Mouse (Mus musculus) myocyte (in vitro differentiated cells): ENCODE measurements around the gene Elovl6. TPM values are rescaled to one million over a fixed set of nuclear protein-coding genes. Genes with fewer than 3 reads are reported as not detected.

ENCODE experiments used
- H3K27me3 ChIP-seq: one replicate; pipeline ENCODE4 v1.6.1; 2011; ENCODE audit not compliant: control insufficient read depth, insufficient read depth, insufficient read length
- H3K36me3 ChIP-seq: one replicate; pipeline ENCODE4 v1.6.1; 2011; ENCODE audit not compliant: control insufficient read depth, insufficient read depth
- H3K4me2 ChIP-seq: one replicate; pipeline ENCODE4 v1.6.1; 2011; ENCODE audit warnings: low read depth, control low read depth
- H3K4me3 ChIP-seq: one replicate; pipeline ENCODE4 v1.5.1; 2011; ENCODE audit warnings: mild to moderate bottlenecking, control low read depth, moderate library complexity
- H3K79me2 ChIP-seq: one replicate; pipeline ENCODE4 v1.6.1; 2011; ENCODE audit not compliant: control insufficient read depth, insufficient read depth
- H3ac ChIP-seq: one replicate; pipeline ENCODE4 v1.6.1; 2011; ENCODE audit not compliant: control insufficient read depth, insufficient read length
- CEBPB ChIP-seq: IDR thresholded peaks from 2 replicates; pipeline ENCODE4 v1.6.1; 2011; ENCODE audit warnings: mild to moderate bottlenecking, moderate library complexity; ENCODE audit not compliant: poor library complexity, insufficient read depth, severe bottlenecking
- E2F4 ChIP-seq: IDR thresholded peaks from one replicate; pipeline ENCODE4 v1.6.1; 2011; ENCODE audit warnings: mild to moderate bottlenecking, control low read depth, moderate library complexity; ENCODE audit not compliant: insufficient read depth
- MAX ChIP-seq: IDR thresholded peaks from one replicate; pipeline ENCODE4 v1.6.1; 2011; ENCODE audit warnings: low read depth, mild to moderate bottlenecking, control low read depth
- MYOD1 ChIP-seq, 3 experiments: IDR thresholded peaks; one replicate each; pipeline ENCODE4 v1.6.1; 2011; ENCODE audit warnings: control low read depth in 2 of 3, low read depth in 2 of 3, mild to moderate bottlenecking in 2 of 3, moderate library complexity in 1 of 3; ENCODE audit not compliant: insufficient read length in 2 of 3, control insufficient read depth in 1 of 3
- MYOG ChIP-seq, 3 experiments: IDR thresholded peaks; one replicate each; pipeline ENCODE4 v1.6.1; 2011; ENCODE audit warnings: control low read depth in 2 of 3, low read depth in 2 of 3, mild to moderate bottlenecking in 2 of 3; ENCODE audit not compliant: insufficient read length in 2 of 3, control insufficient read depth in 1 of 3, insufficient read depth in 1 of 3
- POLR2A ChIP-seq: IDR thresholded peaks from one replicate; pipeline ENCODE4 v1.6.1; 2011; ENCODE audit warnings: low read depth, mild to moderate bottlenecking, control low read depth, moderate library complexity; ENCODE audit not compliant: insufficient read length
- POLR2AphosphoS2 ChIP-seq: IDR thresholded peaks from one replicate; pipeline ENCODE4 v1.6.1; 2011; ENCODE audit warnings: low read depth, control low read depth; ENCODE audit not compliant: insufficient read length
- REST ChIP-seq: IDR thresholded peaks from one replicate; pipeline ENCODE4 v1.6.1; 2011; ENCODE audit warnings: mild to moderate bottlenecking, control low read depth, moderate library complexity; ENCODE audit not compliant: insufficient read depth, insufficient read length
- SRF ChIP-seq: IDR thresholded peaks from one replicate; pipeline ENCODE4 v1.6.1; 2011; ENCODE audit warnings: low read depth; ENCODE audit not compliant: control insufficient read depth, insufficient read length
- TCF12 ChIP-seq: IDR thresholded peaks from one replicate; pipeline ENCODE4 v1.6.1; 2011; ENCODE audit warnings: mild to moderate bottlenecking, control low read depth; ENCODE audit not compliant: poor library complexity, insufficient read depth, severe bottlenecking
- TCF3 ChIP-seq: IDR thresholded peaks from one replicate; pipeline ENCODE4 v1.6.1; 2011; ENCODE audit warnings: low read depth, control low read depth; ENCODE audit not compliant: insufficient read length
- USF1 ChIP-seq: IDR thresholded peaks from one replicate; pipeline ENCODE4 v1.6.1; 2011; ENCODE audit warnings: low read depth, mild to moderate bottlenecking, control low read depth, moderate library complexity
- polyA plus RNA-seq: library from polyadenylated mRNA; unstranded; fragments of >200 nt; fragmentation: generic; extraction: Trizol; gene quantifications from one replicate; pipeline ENCODE4 v1.2.1, GENCODE M21; 2012; ENCODE audit warnings: missing spikeins

Gene Elovl6
- polyA plus RNA-seq, 1 experiment, result 6.8 TPM

DNA sequence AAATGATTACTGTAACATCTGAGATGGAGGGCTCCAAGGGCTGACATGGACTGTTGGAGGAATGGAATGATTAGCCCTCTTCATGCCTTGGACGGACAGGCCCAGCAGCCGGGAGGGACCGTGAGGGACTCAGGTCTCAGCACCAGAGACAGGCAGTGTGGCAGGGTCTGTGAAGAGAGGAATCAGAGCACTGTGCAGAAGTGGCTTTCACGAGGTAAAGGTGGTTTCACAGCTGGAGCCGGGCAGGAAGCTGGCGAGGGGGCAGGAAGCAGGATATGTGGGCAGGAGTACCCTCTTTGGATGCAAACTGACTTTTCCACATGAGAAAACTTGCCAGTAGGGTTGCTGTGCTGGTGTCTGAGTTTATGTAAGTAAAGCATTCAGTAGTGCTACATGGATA is 20.2 kb downstream of the Elovl6 start:
- TF ChIP-seq POLR2AphosphoS2 (no peak), REST (no peak), CEBPB (no peak), MYOD1 (IDR thresholded peaks at IDR 0.05; ENCODE audit: control insufficient read depth in 1 of 3, insufficient read length in 2 of 3, low read depth in 2 of 3) (no peak), TCF3 (no peak), POLR2A (no peak), E2F4 (no peak), TCF12 (no peak), MAX (no peak), USF1 (no peak), SRF (no peak), MYOG (IDR thresholded peaks at IDR 0.05; ENCODE audit: control insufficient read depth in 1 of 3, insufficient read depth in 1 of 3, insufficient read length in 2 of 3, low read depth in 2 of 3) (no peak)
- no peak overlapping the region for H3ac ChIP-seq
- H3K79me2 ChIP-seq, result peaks cover 16% of the 10 kb centered on the region
- H3K27me3 ChIP-seq, result no peaks in the 10 kb centered on the region
- H3K36me3 ChIP-seq, result peaks cover 12% of the 10 kb centered on the region
- H3K4me3 ChIP-seq, result no peak overlapping the region
- H3K4me2 ChIP-seq, result no peak overlapping the region

DNA sequence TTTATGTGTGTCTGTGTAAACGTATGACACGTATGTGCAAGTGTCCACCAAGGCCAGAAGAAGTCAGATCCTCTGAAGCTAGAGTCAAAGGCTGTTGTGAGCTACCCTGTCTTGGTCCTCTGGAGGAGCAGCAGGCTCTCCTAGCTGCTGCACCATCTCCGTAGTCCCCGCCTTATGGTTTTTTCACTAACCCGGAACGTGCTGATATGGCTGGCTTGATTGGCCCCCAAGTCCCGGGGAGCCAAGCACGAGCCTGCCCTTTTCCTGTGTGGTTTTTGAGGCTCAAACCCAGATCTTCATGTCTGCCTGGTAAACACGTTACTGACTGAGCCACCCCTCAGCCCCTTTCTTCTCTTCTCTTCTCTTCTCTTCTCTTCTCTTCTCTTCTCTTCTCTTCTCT is 21.0 kb downstream of the Elovl6 start:
- H3K79me2 ChIP-seq, result peaks cover 20% of the 10 kb centered on the region
- no peak overlapping the region for H3K4me3 ChIP-seq
- no peak for TF ChIP-seq POLR2AphosphoS2
- TF ChIP-seq MYOG (IDR thresholded peaks at IDR 0.05; ENCODE audit: control insufficient read depth in 1 of 3, insufficient read depth in 1 of 3, insufficient read length in 2 of 3, low read depth in 2 of 3), result no peak
- TF ChIP-seq SRF, result no peak
- TF ChIP-seq TCF12, result no peak
- TF ChIP-seq REST, result no peak
- H3K27me3 ChIP-seq, result no peaks in the 10 kb centered on the region
- H3K4me2 ChIP-seq, result no peak overlapping the region
- peaks cover 12% of the 10 kb centered on the region for H3K36me3 ChIP-seq
- H3ac ChIP-seq, result no peak overlapping the region

GRCm38 (mm10) chr3:129553661-129554060 is 21.5 kb downstream of the Elovl6 start:
- H3K4me2 ChIP-seq, result no peak overlapping the region
- peaks cover 12% of the 10 kb centered on the region for H3K36me3 ChIP-seq
- H3K4me3 ChIP-seq, result no peak overlapping the region
- H3K79me2 ChIP-seq, result peaks cover 20% of the 10 kb centered on the region
- no peak overlapping the region for H3ac ChIP-seq
- TF ChIP-seq SRF (no peak), TCF3 (no peak), MYOG (IDR thresholded peaks at IDR 0.05; ENCODE audit: control insufficient read depth in 1 of 3, insufficient read depth in 1 of 3, insufficient read length in 2 of 3, low read depth in 2 of 3) (no peak), POLR2A (no peak), E2F4 (no peak), TCF12 (no peak), USF1 (no peak), REST (no peak), POLR2AphosphoS2 (no peak), MYOD1 (IDR thresholded peaks at IDR 0.05; ENCODE audit: control insufficient read depth in 1 of 3, insufficient read length in 2 of 3, low read depth in 2 of 3) (no peak), MAX (no peak)
- no peaks in the 10 kb centered on the region for H3K27me3 ChIP-seq

DNA sequence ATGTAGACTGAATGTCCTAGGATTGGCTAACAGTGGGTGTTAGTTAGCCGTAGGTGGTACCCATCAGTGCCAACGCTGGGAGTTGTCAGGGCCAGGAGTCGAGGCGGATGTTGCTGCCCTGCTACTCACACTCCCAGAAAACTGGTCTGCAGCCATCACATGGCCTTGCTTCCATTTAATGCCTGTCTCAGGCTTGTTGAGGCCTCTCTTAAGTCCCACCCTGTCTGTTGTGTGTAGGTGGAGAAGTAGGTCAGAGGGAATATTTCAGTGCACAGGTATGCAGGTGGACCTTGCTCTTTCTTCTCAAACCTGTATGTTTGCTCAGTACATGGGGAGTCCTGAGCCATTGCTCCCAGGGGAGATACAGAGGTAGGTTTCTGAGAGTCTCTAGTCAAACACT is 22.3 kb downstream of the Elovl6 start:
- H3ac ChIP-seq, result no peak overlapping the region
- H3K79me2 ChIP-seq, result peaks cover 20% of the 10 kb centered on the region
- no peak for TF ChIP-seq CEBPB
- no peak for TF ChIP-seq REST
- TF ChIP-seq MYOD1 (IDR thresholded peaks at IDR 0.05; ENCODE audit: control insufficient read depth in 1 of 3, insufficient read length in 2 of 3, low read depth in 2 of 3), result no peak
- TF ChIP-seq POLR2A, result no peak
- no peak overlapping the region for H3K4me2 ChIP-seq
- no peak overlapping the region for H3K4me3 ChIP-seq
- H3K27me3 ChIP-seq, result no peaks in the 10 kb centered on the region
- peaks cover 12% of the 10 kb centered on the region for H3K36me3 ChIP-seq

GRCm38 (mm10) chr3:129557048-129557447 is 24.9 kb downstream of the Elovl6 start:
- H3K79me2 ChIP-seq, result peaks cover 23% of the 10 kb centered on the region

More at GRCm38 (mm10) chr3:129557048-129557447, 24.9 kb downstream of the Elovl6 start:
- Histone ChIP-seq H3K36me3 (peaks cover 16% of the 10 kb centered on the region), H3K4me2 (no peak overlapping the region), H3K4me3 (no peak overlapping the region), H3K27me3 (no peaks in the 10 kb centered on the region), H3ac (no peak overlapping the region)
- TF ChIP-seq MAX, result no peak
- TF ChIP-seq E2F4, result no peak
- no peak for TF ChIP-seq SRF
- TF ChIP-seq TCF12, result no peak
- TF ChIP-seq POLR2AphosphoS2, result no peak
- no peak for TF ChIP-seq REST
- no peak for TF ChIP-seq TCF3
- no peak for TF ChIP-seq USF1
- no peak for TF ChIP-seq MYOG (IDR thresholded peaks at IDR 0.05; ENCODE audit: control insufficient read depth in 1 of 3, insufficient read depth in 1 of 3, insufficient read length in 2 of 3, low read depth in 2 of 3)
- no peak for TF ChIP-seq CEBPB
